Mouse (Mus musculus): Measurements from ENCODE around the gene Zyx.

The Zyx gene

DNA sequence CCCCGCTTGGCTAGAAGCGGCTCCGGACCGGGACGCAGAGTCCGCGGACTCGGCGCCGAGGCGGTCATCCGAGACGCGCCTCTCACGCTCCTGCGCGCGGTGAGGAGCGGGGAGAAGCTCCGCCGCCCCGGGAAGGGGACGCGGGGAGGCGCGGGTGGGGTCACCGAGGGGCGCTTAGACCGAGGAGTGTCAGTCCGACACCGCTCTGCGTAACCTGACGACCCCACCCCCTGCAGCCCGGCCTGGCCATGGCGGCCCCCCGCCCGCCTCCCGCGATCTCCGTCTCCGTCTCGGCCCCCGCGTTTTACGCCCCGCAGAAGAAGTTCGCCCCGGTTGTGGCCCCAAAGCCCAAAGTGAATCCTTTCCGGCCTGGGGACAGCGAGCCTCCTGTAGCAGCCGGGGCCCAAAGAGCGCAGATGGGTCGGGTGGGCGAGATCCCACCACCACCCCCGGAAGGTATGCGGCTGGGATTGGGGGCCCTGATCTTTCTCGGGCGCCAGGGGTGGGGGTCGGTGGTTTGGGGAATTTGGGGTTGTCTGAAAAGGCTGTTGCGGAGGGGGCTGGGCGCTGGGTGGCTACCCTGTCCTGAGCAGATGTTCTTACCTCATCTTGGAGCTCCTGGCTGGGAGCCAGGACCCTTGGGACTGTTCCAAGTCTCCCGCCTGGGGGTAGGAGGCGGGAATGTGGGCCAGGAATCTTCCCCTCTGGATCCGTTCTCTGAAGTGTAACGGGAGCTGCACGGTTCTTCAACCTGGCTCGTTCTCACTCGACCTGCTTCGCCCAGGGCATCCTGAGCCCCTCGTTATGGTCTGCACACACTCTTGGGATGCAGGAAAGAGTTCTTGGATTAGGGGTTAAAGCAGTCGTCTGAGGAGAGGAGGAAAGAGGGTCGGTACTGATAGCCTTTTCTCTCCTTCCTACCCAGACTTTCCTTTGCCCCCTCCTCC lies 864 bp downstream of the Zyx start:
- DNase-seq (ENCODE audit: extremely low spot score, low spot score): no peak

DNA sequence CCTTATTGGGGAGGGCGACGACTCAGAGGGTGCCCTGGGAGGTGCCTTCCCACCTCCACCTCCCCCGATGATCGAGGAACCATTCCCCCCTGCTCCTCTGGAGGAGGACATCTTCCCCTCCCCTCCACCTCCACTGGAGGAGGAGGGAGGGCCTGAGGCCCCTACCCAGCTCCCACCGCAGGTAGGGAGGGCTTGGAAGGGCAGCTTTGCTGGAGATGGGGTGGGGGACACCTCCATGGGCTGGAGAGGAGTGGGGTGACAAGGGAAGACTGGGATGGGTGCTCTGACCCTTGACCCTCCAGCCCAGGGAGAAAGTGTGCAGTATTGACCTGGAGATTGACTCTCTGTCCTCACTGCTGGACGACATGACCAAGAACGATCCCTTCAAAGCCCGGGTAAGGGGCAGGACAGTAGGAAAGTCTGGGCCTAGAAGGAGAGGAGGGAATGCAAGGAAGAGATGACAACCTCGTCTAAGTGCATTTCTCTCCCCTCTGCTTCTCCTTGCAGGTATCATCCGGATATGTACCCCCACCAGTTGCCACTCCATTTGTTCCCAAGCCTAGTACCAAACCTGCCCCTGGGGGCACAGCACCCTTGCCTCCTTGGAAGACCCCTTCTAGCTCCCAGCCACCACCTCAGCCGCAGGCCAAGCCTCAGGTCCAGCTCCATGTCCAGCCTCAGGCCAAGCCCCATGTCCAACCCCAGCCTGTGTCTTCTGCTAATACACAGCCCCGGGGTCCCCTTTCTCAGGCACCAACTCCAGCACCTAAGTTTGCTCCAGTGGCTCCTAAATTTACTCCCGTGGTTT lies 1.7 kb downstream of the Zyx start:
- DNase-seq (ENCODE audit: extremely low spot score, low spot score): no peak

DNA sequence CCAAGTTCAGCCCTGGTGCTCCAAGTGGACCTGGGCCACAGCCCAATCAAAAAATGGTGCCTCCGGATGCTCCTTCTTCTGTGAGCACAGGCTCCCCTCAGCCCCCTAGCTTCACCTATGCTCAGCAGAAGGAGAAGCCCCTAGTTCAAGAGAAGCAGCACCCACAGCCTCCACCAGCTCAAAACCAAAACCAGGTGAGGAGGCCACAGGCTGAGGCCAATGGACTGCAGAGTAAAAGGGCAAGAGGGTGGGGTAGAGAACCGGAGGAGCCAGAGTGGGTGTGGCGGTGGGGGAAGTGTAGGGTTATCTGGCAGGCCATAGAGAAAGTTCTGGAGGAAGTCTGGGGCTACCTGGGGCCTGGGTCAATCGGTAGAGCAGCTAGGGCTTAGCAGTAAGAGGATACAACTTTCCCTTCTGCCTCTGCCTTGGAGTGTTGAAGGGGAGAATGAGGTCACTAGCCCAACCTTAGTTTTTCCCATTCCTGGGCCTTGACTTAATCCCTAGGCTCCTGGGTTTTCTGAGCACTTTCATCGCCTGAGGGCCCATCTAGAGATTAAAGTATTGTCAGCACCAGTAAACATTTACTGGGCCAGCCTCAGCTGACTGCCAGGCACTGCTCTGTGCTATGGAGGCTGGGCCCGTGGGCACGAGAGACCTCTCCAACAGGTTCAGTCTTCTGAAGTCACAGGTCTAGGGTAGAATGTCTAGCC lies 2.5 kb downstream of the Zyx start:
- DNase-seq (ENCODE audit: extremely low spot score, low spot score): no peak

DNA sequence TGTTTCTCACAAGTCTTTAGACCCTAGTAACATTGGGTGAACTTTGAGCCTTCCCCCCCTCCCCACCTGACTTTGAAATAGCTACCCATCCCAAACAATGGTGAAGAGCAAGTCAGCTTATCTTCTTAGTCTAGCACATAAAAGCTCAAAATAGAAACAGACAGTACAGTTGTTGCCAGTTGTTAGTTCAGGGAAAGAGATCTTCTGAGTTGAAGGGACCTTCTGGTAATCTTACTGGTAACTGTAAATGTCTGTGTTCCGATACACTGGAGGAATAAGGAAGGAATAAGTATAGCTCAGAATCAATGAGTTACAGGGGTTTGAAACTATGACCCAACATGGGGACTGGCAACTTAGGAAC lies 3.0 kb downstream of the Zyx start:
- DNase-seq (ENCODE audit: extremely low spot score, low spot score): no peak

DNA sequence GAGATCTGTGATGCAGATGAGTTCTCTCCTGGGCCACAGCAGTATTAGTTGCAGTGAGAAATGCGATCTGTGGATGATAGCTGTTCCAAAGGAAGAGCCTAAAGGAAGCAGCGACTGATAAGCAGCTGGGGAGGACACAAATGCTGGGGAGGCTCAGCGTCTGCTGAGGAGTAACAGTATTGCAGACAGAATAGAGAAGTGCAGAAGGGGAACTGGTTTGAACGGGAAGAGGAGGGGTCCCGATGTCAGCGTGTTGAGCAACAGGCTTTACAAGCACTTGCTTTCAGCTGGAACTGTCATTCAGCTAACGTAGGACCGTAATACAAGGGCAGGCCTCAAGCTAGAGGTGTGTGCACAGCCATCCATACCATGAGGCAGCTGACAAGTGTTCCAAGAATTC lies 3.8 kb downstream of the Zyx start:
- no peak for DNase-seq (ENCODE audit: extremely low spot score, low spot score)

DNA sequence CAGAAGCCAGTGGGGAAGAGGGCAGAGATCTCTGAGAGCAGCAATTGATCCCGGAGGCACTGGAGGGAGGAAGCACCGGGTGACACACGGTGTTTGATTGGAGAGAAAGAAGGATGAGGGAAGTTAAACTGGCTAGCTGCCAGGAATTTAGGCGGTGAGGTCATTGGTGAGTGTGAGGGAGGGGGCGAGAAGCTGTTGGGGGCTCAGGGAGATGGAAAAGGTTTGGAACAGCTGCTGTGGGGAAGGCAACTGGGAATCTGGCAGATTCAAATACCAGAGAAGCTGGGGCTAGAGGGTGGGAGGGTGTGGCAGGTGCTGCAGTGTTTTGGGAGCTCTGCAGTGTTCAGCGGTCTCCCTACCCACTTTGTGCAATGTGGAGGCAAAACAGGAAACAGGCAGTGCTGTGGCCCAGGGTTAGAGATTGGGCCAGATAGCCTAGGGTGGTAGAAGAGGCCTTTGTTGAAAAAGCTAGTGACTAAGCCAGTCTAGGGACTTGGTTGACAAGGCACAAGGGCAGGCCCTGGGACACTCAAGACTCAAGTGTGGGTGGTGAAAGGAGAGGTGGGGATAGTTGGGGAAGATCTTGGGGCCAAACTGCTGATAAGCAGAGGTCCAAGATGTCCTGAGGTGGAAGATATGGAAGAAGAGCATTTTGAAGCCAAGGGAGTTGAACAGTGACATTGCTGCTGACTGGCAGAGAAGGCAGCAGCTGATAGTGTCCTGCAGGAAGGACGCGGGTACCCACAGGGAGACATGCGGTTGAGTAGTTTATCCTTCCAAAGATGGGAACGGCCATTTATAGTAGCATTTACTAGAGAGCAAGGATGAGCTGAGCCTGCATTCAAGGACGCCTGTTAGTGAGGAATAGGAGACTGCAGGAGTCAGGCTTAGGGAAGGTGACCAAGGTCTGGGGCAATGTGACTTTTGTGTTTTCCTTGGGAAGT lies 4.9 kb downstream of the Zyx start:
- DNase-seq (ENCODE audit: extremely low spot score, low spot score): no peak

DNA sequence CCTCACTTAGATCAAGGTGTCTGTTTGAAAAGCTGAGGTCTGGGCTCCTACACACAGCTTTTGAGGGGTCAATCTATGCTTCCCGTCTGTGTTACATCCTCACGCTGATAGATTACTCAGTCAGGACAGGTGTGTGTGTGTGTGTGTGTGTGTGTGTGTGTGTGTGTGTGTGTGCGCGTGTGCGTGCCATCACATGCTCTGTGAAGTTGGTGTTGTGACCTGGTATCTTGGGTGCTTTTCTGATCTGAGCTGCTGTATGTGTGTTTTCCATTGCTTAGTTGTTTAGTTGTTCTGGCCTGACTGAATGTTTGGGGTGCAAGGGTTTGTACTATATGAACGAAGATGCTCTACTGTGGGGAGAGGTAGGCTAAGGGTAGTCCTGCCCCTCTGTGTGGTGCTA lies 5.9 kb downstream of the Zyx start:
- no peak for DNase-seq (ENCODE audit: extremely low spot score, low spot score)

DNA sequence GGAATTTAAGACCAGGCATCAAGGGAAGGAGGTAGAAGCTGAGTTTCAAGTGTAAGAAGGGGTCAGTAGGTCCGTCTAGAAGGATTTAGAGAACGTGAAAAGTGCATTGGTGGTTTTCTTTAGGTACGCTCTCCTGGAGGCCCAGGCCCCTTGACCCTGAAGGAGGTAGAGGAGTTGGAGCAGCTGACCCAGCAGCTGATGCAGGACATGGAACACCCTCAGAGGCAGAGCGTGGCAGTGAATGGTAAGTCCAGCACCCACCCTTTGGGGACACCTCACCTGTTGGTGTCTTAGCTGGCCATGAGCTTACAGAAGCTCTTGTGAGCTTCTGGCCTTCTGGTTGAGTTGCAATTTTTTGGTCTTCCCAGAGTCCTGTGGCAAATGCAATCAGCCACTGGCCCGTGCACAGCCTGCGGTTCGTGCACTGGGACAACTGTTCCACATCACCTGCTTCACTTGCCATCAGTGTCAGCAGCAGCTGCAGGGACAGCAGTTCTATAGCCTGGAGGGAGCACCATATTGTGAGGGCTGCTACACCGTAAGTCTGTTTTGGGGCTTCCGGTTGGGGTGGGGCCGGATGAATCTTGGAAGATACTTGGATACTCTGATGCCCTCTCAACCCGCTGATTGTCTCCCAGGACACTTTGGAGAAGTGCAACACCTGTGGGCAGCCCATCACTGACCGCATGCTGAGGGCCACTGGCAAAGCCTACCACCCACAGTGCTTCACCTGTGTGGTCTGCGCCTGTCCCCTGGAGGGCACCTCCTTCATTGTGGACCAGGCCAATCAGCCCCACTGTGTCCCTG lies 6.6 kb downstream of the Zyx start:
- DNase-seq (ENCODE audit: extremely low spot score, low spot score): no peak

DNA sequence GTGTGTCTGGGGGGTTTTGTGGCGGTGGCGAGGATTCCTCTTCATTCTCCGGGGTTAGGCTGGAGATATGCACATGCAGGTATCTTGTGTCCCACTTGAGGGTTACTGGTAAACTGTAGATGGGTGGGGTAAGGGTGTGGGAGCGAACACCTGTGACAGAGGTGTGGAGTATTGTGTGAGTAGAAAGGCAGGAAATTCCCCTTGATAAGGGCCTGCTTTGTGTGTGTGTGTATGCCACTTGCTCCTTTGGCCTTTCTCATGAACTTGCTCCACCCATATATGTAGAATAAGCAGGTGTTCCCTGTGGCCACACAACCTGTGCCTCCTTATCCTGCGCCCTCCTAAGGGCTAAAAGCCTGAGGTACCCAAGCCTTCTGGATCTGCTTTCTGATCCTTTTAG lies 7.5 kb downstream of the Zyx start:
- no peak for DNase-seq (ENCODE audit: extremely low spot score, low spot score)

DNA sequence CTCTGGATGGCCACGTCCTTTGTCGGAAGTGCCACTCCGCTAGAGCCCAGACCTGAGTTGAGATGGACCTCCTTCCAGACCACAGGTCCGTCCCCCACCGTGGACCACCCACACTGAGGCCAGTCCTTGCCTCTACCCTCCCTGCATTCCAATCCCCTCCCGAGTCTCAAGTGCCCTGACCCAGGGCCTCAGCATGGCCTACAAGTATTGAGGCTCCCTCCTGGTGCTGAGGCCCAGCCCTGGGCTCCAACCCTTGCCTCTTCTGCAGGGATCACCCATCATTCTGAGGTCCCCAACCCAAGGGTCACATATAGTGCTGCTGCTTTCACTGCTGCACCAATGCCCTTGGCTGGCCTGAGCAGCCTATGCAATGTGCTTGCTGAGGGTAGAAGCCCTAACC lies 8.5 kb downstream of the Zyx start:
- no peak for DNase-seq (ENCODE audit: extremely low spot score, low spot score)

DNA sequence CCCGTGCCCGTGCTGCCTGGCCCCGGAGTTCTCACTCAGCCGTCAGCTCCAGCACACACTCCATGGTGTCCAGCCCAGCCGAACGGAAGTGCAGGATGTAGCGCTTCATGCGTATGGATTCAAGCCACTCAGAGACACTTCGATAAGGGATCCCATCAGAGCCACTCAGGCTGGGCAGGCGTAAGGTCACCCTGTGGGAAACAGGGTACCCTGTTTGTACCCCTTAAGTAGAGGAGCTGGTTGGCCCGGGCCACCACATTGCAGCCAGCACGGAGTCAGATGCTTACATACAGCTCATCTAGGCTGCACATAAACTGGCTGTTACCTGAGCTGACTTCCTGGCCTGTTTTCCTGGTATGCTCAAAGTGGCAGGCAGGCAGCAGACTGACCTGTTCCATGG lies 9.5 kb downstream of the Zyx start:
- no peak for DNase-seq (ENCODE audit: extremely low spot score, low spot score)

DNA sequence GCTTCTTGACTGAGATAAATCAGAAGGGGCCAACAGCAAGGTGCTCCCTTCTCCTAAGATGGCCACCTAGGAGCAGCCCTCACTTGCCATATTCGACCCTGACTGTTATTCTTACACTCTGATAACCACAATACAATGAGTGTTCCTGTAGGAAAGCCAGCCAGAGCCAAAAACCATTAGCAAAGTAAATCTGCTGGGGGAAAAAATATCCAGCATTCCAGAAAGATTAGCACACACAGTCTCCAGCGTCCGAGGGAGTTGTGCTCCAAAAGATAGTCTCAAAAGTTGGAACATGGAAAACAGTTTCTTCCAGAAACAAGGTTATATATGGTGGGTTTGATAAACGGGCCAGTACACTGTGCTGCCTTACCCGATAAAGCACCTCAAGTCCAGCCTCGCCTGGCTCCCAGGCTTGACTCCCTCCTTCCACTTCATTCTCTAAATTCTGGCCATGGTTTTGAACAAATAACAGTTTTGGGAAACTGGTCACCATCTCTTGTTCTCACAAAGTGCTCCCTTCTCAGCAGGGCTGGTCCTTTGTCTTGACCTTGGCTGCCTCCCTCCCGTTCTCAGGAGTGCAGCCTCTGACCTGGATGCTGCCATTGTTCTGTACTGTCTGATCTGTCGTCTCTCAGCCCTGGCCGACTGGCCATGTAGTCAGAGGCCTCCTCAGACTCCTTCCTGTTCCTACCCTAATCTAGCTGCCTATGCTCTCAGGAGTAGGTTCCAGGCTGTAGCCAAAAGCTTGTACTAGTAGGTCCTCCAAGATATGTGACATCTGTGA lies 10.1 kb downstream of the Zyx start:
- no peak for DNase-seq (ENCODE audit: extremely low spot score, low spot score)

DNA sequence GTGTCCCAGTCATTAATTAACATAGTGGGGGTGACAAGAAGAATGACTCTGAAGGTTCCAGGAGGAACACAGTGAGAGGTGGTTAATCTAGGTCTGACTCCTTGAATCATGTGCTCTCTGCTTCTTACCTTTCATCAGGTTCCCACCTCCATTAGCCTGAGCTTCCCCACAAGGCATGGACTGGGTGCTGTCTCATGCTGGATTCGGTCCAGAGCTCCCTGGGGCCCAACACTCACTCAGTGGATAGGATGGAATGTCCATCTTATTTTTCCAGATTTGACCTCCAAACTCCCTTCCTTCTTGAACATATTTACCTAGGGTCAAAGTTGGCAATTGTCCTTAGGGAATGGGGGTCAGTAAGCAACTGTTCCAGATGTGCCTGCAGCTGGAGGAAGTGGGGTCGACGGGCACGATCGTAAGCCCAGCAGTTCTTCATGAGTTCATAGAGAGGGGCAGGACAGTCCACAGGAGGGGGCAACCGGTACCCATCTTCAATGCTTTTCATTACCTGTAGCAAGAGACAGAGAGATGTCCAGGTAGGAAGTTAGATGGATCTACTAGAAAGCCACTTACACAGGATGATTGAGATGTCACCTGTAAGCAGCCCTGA lies 10.9 kb downstream of the Zyx start:
- no peak for DNase-seq (ENCODE audit: extremely low spot score, low spot score)

DNA sequence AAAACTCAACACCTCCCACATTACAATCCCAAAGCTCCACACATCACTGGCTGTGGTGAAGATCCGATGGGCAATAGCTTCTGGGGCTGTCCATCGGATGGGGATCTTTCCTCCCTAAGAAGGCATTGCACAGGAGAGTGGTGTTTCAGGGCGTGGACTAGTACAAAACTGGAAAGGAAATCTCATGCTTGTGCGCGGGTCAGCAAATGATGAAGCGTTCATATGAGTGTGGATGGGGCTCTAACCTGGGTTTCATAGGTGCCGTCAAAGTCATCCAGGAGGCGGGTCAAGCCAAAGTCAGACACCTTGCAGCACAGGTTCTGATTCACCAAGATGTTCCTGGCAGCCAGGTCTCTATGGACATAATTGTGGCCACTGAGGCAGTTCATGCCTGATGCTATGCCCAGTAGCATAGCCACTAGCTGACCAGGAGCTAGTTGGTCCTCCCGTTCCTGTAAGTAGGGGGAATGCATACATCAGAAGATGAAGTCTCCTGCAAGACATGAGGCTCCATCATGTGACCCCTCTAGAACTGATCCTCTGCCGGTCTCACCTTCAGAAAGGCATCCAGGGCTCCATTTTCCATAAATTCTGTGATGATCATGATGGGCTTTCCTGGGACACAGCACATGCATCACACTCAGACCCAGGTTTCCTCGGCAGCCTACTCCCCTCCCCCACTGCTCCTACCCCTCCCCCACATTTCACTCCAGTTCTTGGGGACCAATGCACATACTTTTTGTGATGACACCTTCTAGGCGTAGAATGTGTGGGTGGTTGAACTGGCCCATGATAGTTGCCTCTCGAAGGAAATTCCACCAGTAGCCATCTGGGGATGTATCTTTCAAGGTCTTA lies 11.8 kb downstream of the Zyx start:
- DNase-seq (ENCODE audit: extremely low spot score, low spot score): no peak

DNA sequence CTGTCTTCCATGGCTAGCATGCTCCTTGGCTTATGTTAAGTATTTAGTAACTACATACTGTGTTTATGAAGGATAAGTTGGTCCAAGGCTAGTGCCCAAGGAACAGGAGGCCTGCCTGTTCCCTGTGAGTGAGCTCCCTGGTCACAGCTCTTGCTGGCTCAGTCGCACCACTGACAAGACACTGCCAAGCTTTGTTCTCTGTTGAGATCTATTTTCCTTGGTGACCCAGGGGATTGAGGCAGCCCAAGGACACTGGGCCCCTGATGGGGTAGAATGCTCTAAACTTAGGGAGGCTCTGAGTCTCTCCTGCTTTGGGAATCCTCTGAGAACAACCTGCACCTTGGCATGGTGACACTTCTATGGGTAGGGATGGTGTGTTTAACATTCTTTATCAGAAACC lies 12.6 kb downstream of the Zyx start:
- no peak for DNase-seq (ENCODE audit: extremely low spot score, low spot score)

DNA sequence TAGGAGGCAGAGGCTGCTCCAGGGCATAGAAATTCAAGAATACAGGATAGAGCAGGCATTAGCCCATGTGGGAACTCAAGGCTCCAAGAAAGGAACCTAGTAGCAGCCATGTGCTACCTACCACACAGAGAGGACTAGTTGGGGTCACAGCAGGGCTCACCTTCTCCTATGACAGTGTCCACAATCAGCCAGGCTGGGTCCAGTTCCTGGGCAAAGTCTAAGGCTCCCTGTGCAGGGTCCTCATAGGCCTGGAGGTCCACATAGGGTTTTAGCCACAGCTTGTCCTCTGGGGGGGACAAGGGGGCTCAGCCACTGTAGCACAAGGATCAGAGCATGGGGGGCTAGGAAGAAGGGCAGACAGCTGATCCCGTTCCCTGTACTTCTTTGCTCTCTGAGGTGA lies 13.1 kb downstream of the Zyx start:
- DNase-seq (ENCODE audit: extremely low spot score, low spot score): no peak

DNA sequence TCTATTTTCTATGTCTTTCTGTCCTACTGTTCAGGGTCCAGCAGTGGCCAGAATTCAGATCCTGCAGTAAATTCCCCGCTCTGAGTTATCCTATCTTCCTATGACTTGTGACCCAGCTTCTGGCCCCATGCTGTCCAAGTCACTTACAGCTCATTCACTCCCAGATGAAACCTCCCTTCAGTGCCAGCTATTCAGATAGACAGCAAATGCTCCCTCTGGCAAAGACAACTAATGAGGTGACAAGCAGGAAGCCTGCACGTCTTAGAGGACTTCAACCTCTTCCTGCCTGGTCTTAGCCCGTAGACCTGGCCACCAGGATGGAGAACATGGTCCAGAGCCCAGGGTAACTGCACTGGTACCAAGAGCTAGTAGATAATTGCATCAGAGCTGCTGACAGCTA lies 13.5 kb downstream of the Zyx start:
- DNase-seq (ENCODE audit: extremely low spot score, low spot score): no peak

DNA sequence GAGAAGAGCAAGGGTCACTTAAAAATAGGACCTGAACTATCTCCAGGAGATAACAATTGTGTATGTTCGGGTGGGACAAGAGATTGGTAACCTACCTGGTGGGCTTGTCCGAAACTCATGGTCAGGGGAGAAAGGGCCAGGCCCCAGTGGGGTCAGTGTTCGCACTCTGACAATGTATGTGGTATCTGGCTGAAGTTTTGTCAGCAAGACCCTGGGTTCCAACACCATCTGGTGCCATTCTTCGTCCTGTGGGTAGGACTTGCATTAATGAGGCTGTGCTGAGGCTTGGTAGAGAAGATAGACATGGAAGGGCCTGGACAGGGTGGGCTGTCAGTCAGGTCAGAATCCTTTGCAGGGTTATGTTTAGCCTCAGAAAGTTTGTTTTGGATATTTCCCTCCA lies 14.6 kb downstream of the Zyx start:
- no peak for DNase-seq (ENCODE audit: extremely low spot score, low spot score)
